Mouse (Mus musculus): ENCODE results near the gene Tyro3. TPM values are rescaled to one million over a fixed set of nuclear protein-coding genes. Genes with fewer than 3 reads are reported as not detected.

Gene Tyro3
- total RNA-seq, 2 experiments from 2014 or later = 191 to 198 TPM

- intact Hi-C loops (cut with DNase I) = no loop called here
- DNase-seq (ENCODE audit: low spot score in 2 of 2) = peak in 1 of 2 experiments; percentile 14
These were observed 5.5 kb downstream of the Tyro3 start for GRCm38 (mm10) chr2:119802767-119803617.

- DNase-seq (ENCODE audit: low spot score in 2 of 2) = peak; percentile 72 to 74
- intact Hi-C loops (cut with DNase I) = no loop called here
These were observed 6.2 kb downstream of the Tyro3 start for GRCm38 (mm10) chr2:119803618-119804274.

GRCm38 (mm10) chr2:119804275-119804628 lies 6.7 kb downstream of the Tyro3 start:
- intact Hi-C loops (cut with DNase I) = no loop called here
- no peak for DNase-seq (ENCODE audit: low spot score in 2 of 2)

GRCm38 (mm10) chr2:119804776-119805175 lies 7.2 kb downstream of the Tyro3 start:
- no peak for DNase-seq (ENCODE audit: low spot score in 2 of 2)
- intact Hi-C loops (cut with DNase I) = no loop called here

- intact Hi-C loops (cut with DNase I) = no loop called here
- no peak for DNase-seq (ENCODE audit: low spot score in 2 of 2)
These were observed 8.0 kb downstream of the Tyro3 start for GRCm38 (mm10) chr2:119805536-119805935.

- intact Hi-C loops (cut with DNase I) = no loop called here
These were observed 10.9 kb downstream of the Tyro3 start for GRCm38 (mm10) chr2:119808438-119808837.

GRCm38 (mm10) chr2:119808881-119809280 lies 11.3 kb downstream of the Tyro3 start:
- intact Hi-C loops (cut with DNase I) = no loop called here
- DNase-seq (ENCODE audit: low spot score in 2 of 2) = no peak

More at GRCm38 (mm10) chr2:119808438-119808837, 10.9 kb downstream of the Tyro3 start:
- no peak for DNase-seq (ENCODE audit: low spot score in 2 of 2)

- peak in 1 of 2 experiments; percentile 35 for DNase-seq (ENCODE audit: low spot score in 2 of 2)
- intact Hi-C loops (cut with DNase I) = loop anchor here (1.0 kb wide), 1 partner anchor 10 kb away; no protein-coding TSS in a partner anchor
These were observed 13.4 kb downstream of the Tyro3 start for GRCm38 (mm10) chr2:119810890-119811289.

- intact Hi-C loops (cut with DNase I) = loop anchor here (1.0 kb wide), 1 partner anchor 10 kb away; no protein-coding TSS in a partner anchor
- peak; percentile 68 to 70 for DNase-seq (ENCODE audit: low spot score in 2 of 2)
These were observed 14.1 kb downstream of the Tyro3 start for GRCm38 (mm10) chr2:119811490-119812146.

GRCm38 (mm10) chr2:119814376-119814933 lies 16.9 kb downstream of the Tyro3 start:
- intact Hi-C loops (cut with DNase I) = no loop called here
- peak; percentile 78 to 81 for DNase-seq (ENCODE audit: low spot score in 2 of 2)

GRCm38 (mm10) chr2:119816611-119817010 lies 19.1 kb downstream of the Tyro3 start:
- intact Hi-C loops (cut with DNase I) = no loop called here
- no peak for DNase-seq (ENCODE audit: low spot score in 2 of 2)

- DNase-seq (ENCODE audit: low spot score in 2 of 2) = no peak
- intact Hi-C loops (cut with DNase I) = no loop called here
These were observed 19.5 kb downstream of the Tyro3 start for GRCm38 (mm10) chr2:119817047-119817446.

- no peak for DNase-seq (ENCODE audit: low spot score in 2 of 2)
- intact Hi-C loops (cut with DNase I) = no loop called here
These were observed 21.2 kb downstream of the Tyro3 start for GRCm38 (mm10) chr2:119818668-119819272.

GRCm38 (mm10) chr2:119821136-119821535 lies 23.6 kb downstream of the Tyro3 start:
- intact Hi-C loops (cut with DNase I) = no loop called here
- peak in 1 of 2 experiments; percentile 31 for DNase-seq (ENCODE audit: low spot score in 2 of 2)

- intact Hi-C loops (cut with DNase I) = no loop called here
- DNase-seq (ENCODE audit: low spot score in 2 of 2) = no peak
These were observed 33.0 kb downstream of the Tyro3 start for GRCm38 (mm10) chr2:119830579-119830978.

GRCm38 (mm10) chr2:119834231-119834630 lies 36.7 kb downstream of the Tyro3 start:
- intact Hi-C loops (cut with DNase I) = no loop called here
- DNase-seq (ENCODE audit: low spot score in 2 of 2) = no peak

- no peak for DNase-seq (ENCODE audit: low spot score in 2 of 2)
- intact Hi-C loops (cut with DNase I) = no loop called here
These were observed 40.1 kb downstream of the Tyro3 start for GRCm38 (mm10) chr2:119837616-119838015.

GRCm38 (mm10) chr2:119838363-119839156 lies 41.0 kb downstream of the Tyro3 start:
- DNase-seq (ENCODE audit: low spot score in 2 of 2) = no peak
- intact Hi-C loops (cut with DNase I) = no loop called here

- intact Hi-C loops (cut with DNase I) = no loop called here
- no peak for DNase-seq (ENCODE audit: low spot score in 2 of 2)
These were observed 42.5 kb downstream of the Tyro3 start for GRCm38 (mm10) chr2:119840008-119840407.

All from left cerebral cortex, postnatal 36 days (tissue).